Mouse (Mus musculus) limb, embryonic 12.5 days (tissue): ENCODE results near the gene Stbd1. TPM values are rescaled to one million over a fixed set of nuclear protein-coding genes. Genes with fewer than 3 reads are reported as not detected.

Source experiments
- ATAC-seq: fragments of 200-750 bp; cut with Nextera tagmentation; 2 replicates; pipeline ENCODE4 v1.8.0; 2017; ENCODE audit warnings: low read depth, moderate TSS enrichment; ENCODE audit not compliant: insufficient number of reproducible peaks, insufficient read depth, low FRiP score, low TSS enrichment
- H3K27ac ChIP-seq: fragments of 300-500 bp; sonication (generic); 2 replicates; pipeline ENCODE4 v1.5.1; 2016; ENCODE audit warnings: mild to moderate bottlenecking, moderate library complexity
- H3K27me3 ChIP-seq: fragments of 300-500 bp; sonication (generic); 2 replicates; pipeline ENCODE4 v1.6.1; 2016; ENCODE audit warnings: mild to moderate bottlenecking, moderate library complexity
- H3K36me3 ChIP-seq: fragments of 300-500 bp; sonication (generic); 2 replicates; pipeline ENCODE4 v1.6.1; 2016; ENCODE audit warnings: mild to moderate bottlenecking, moderate library complexity
- H3K4me1 ChIP-seq: fragments of 300-500 bp; sonication (generic); replicated peaks from 2 replicates; pipeline ENCODE4 v1.6.1; 2016
- H3K4me2 ChIP-seq: fragments of 300-500 bp; sonication (generic); 2 replicates; pipeline ENCODE4 v1.6.1; 2016; ENCODE audit warnings: mild to moderate bottlenecking, moderate library complexity
- H3K4me3 ChIP-seq: fragments of 300-500 bp; sonication (generic); replicated peaks from 2 replicates; pipeline ENCODE4 v1.5.1; 2016; ENCODE audit warnings: mild to moderate bottlenecking
- H3K9ac ChIP-seq: fragments of 300-500 bp; sonication (generic); replicated peaks from 2 replicates; pipeline ENCODE4 v1.6.1; 2016; ENCODE audit warnings: mild to moderate bottlenecking, moderate library complexity
- H3K9me3 ChIP-seq: fragments of 300-500 bp; sonication (generic); 2 replicates; pipeline ENCODE4 v1.6.1; 2016; ENCODE audit warnings: mild to moderate bottlenecking, moderate library complexity
- WGBS: fragments of 180-500 bp; shearing (Covaris S2); methylation state at CpG from one replicate; pipeline ENCODE4 v1.1.7; 2016; 5-methylcytosine and 5-hydroxymethylcytosine counted together
- polyA plus RNA-seq: library from polyadenylated mRNA; unstranded; fragments of >200 nt; fragmentation: Nextera tagmentation; extraction: Ambion mirVana; gene quantifications from 2 replicates; pipeline ENCODE4 v1.2.1, GENCODE M21; 2016

Gene Stbd1
- 11.6 TPM in 2 replicates for polyA plus RNA-seq

DNA sequence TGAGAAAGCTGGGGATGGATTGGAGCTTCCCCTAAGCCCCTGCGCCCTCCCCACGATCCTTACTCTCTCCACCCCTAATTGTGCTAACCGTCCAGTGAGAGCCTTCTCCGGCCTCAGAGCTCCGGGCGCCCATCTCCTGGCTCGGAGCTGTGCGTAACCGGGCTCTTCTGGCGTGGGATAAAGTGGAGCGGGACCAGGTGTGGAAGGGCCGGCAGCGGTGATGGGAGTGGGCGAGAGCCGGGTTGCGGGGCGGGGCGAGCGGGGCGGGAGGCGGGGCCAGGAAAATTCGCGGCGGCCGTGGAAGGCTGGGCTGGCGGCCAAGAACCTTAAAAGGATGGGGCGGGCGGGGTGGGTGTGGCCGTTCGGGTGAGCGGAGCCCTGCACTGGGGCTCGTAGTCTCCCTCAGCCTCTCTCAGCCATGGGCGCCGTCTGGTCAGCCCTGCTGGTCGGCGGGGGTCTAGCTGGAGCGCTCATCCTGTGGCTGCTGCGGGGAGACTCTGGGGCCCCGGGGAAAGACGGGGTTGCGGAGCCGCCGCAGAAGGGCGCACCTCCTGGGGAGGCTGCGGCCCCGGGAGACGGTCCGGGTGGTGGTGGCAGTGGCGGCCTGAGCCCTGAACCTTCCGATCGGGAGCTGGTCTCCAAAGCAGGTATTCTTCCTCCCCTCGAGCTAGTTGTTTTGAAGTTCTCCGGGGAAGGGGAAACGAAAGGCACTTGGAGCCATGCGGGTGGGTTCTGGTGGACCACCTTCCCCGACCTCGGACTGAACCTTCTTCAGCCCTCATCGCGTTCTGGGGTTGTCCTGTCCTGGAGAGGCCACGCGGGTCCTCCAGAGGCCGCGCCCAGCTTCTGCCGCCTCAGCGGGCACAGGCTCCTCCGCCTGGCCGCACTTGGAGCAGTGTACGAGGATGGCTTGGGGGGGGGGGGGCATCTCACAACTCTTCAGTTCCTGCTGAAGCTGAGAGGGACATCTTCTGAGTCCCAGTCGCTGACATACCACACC is at the start of gene Stbd1:
Gene Stbd1, plus strand, starts transcription at position 351 of the 1,000 bp plus-strand sequence.
- WGBS = under 1% methylated on average over 67 of the region's 69 CpGs
- peak within 1 kb of the TSS; percentile 89 for H3K4me2 ChIP-seq
- peaks cover 7% of the 10 kb centered on the region; the same call in 1 of the 2 replicates for H3K27me3 ChIP-seq
- no peaks in the 10 kb centered on the region for H3K9me3 ChIP-seq
- peaks cover 11% of the 10 kb centered on the region; the same call in 1 of the 2 replicates for H3K4me1 ChIP-seq
- H3K4me3 ChIP-seq = peak within 1 kb of the TSS; percentile 66
- ATAC-seq = peak; percentile 91
- peak within 1 kb of the TSS; percentile 37; the same call in 1 of the 2 replicates for H3K27ac ChIP-seq
- no peaks in the 10 kb centered on the region for H3K36me3 ChIP-seq
- peak within 1 kb of the TSS; percentile 73 for H3K9ac ChIP-seq

DNA sequence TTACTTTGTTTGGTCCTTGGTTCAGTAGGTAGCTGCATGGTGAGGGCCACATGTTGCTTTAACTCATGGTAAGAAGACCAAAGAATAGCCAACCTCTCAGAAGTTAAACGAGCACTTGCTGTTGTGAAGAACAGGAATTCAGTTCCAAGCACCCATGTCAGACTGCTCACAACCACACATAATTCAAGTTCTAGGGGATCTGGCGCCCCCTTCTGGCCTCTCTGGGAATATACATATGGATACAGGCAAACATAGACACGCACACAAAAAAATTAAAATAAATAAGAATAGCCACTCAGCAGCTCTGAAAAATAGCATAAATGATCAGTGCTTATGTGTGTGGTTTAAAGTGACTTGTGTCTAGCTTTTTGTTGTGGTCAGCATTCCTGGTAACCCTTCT is 48.9 kb upstream of the Stbd1 start:
- Histone ChIP-seq H3K36me3 (no peaks in the 10 kb centered on the region), H3K4me3 (no peak overlapping the region), H3K9ac (no peak overlapping the region), H3K27ac (no peak overlapping the region), H3K9me3 (no peaks in the 10 kb centered on the region), H3K4me1 (no peaks in the 10 kb centered on the region), H3K27me3 (no peaks in the 10 kb centered on the region), H3K4me2 (no peak overlapping the region)
- WGBS = 68% methylated on average over 3 of the region's 3 CpGs
- ATAC-seq = no peak

DNA sequence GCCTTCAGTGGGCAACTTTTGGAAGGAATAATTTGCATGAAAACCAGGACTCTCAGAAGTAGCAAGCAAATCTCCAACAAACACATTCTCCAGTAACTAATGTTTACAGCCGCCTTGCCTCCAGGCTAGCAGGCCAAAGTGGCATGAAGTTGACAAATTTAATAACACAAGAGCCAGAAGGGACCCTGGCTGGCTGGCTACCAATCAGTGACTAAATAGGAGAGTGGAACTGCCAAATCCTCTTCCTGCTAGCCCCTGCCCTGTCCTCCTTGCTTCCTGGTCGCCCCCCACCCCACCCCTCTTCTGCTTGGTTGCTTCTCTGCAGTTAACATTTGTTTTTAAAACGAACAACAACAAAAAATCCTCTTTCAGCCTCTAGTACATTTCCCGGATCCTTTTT is 48.4 kb upstream of the Stbd1 start:
- H3K27me3 ChIP-seq = no peaks in the 10 kb centered on the region
- no peaks in the 10 kb centered on the region for H3K9me3 ChIP-seq
- WGBS = 85% methylated on average over 4 of the region's 4 CpGs
- no peaks in the 10 kb centered on the region for H3K4me1 ChIP-seq
- H3K4me3 ChIP-seq = no peak overlapping the region
- no peak overlapping the region for H3K9ac ChIP-seq
- H3K4me2 ChIP-seq = no peak overlapping the region
- H3K27ac ChIP-seq = no peak overlapping the region
- no peaks in the 10 kb centered on the region for H3K36me3 ChIP-seq
- ATAC-seq = no peak

GRCm38 (mm10) chr5:92554891-92555511 is 47.8 kb upstream of the Stbd1 start, which contains the start of gene Fam47e:
Fam47e (plus strand) TSS chr5:92555069.
- Histone ChIP-seq H3K27ac (no peak within 1 kb of the TSS), H3K9ac (no peak within 1 kb of the TSS), H3K36me3 (no peaks in the 10 kb centered on the region), H3K4me1 (0 out of 2 replicates have a peak, but pooled peaks cover 1% of the 10 kb centered on the region), H3K4me3 (no peak within 1 kb of the TSS), H3K4me2 (no peak within 1 kb of the TSS), H3K27me3 (no peaks in the 10 kb centered on the region), H3K9me3 (no peaks in the 10 kb centered on the region)
- 73% methylated on average over 16 of the region's 16 CpGs for WGBS
- ATAC-seq = no peak

DNA sequence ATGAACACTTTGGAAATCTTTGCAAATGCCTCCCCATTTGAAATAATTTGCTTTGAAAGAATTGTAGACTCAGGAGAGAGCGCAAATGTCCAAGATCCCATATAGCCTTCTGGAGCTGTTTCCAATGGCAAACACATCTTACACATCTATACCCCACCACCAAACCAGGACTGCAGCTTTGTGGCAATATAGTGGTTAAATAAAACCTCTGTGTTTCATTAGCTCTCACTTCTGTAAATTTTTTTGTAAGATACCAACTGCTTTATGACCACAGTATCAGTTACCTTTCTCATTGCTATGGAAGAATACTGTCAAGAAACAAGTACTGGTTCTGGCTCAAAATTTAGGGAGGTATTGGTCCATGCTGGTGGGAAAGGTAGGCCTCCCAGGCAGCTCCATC is 46.9 kb upstream of the Stbd1 start:
- Histone ChIP-seq H3K4me3 (no peak overlapping the region), H3K9me3 (no peaks in the 10 kb centered on the region), H3K36me3 (no peaks in the 10 kb centered on the region), H3K27me3 (no peaks in the 10 kb centered on the region), H3K27ac (no peak overlapping the region), H3K4me1 (peaks cover 7% of the 10 kb centered on the region), H3K4me2 (no peak overlapping the region), H3K9ac (no peak overlapping the region)
- 90% methylated on average over 1 of the region's 1 CpGs for WGBS
- no peak for ATAC-seq

- Histone ChIP-seq H3K27ac (no peak overlapping the region), H3K36me3 (no peaks in the 10 kb centered on the region), H3K4me3 (no peak overlapping the region), H3K4me2 (no peak overlapping the region), H3K9ac (no peak overlapping the region), H3K9me3 (no peaks in the 10 kb centered on the region), H3K4me1 (peaks cover 9% of the 10 kb centered on the region), H3K27me3 (no peaks in the 10 kb centered on the region)
- WGBS = 92% methylated on average over 1 of the region's 1 CpGs
- ATAC-seq = no peak
These were observed 45.3 kb upstream of the Stbd1 start for GRCm38 (mm10) chr5:92557508-92557907.

DNA sequence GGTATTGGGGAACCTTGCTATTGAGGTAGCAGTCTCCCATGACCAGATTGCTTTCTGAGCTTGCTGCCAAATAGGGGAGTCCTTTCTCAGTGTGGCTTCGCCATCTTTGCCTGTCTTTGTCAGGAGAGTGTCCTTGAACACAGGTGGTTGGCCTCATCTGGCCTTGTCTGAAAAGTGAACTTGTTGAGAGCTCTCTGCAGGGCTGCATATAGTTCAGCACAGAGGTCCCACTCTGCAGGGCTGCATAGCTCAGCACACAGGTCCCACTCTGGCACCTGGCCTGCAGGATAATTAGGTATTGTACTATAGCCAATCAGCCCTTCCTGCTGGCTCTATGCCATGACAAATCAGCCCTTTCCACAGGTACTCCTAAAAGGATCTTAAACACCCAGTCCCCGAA is 42.6 kb upstream of the Stbd1 start:
- Histone ChIP-seq H3K9me3 (no peaks in the 10 kb centered on the region), H3K4me3 (no peak overlapping the region), H3K27ac (no peak overlapping the region), H3K27me3 (no peaks in the 10 kb centered on the region), H3K4me2 (no peak overlapping the region), H3K36me3 (no peaks in the 10 kb centered on the region), H3K9ac (no peak overlapping the region), H3K4me1 (peaks cover 17% of the 10 kb centered on the region)
- 81% methylated on average over 2 of the region's 2 CpGs for WGBS
- ATAC-seq = no peak

DNA sequence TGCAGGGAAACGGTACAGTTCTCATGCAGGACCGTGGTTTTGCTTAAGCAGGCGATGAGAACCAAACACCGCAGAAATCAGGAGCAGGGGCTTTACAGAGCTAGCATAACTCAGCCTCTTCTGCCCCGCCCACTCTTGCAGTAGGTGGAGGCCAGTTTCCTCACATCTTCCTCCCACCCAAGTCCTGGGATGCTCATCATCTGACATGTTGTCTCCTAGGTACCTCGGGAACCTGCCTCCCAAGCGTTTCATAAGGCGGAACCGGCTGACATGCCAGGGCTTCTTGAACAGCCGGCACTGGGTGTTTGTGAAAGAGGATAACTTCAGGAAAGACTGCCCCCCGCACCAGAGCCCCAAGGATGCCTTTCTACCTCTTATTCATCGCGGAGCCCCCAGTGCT is 40.8 kb upstream of the Stbd1 start:
- 79% methylated on average over 13 of the region's 13 CpGs for WGBS
- no peak overlapping the region for H3K9ac ChIP-seq
- no peaks in the 10 kb centered on the region for H3K36me3 ChIP-seq
- ATAC-seq = no peak
- no peaks in the 10 kb centered on the region for H3K27me3 ChIP-seq
- no peaks in the 10 kb centered on the region for H3K9me3 ChIP-seq
- peaks cover 17% of the 10 kb centered on the region for H3K4me1 ChIP-seq
- H3K4me3 ChIP-seq = no peak overlapping the region
- H3K27ac ChIP-seq = no peak overlapping the region
- H3K4me2 ChIP-seq = no peak overlapping the region

- Histone ChIP-seq H3K27me3 (no peaks in the 10 kb centered on the region), H3K4me3 (no peak overlapping the region), H3K4me2 (no peak overlapping the region), H3K9ac (no peak overlapping the region), H3K36me3 (no peaks in the 10 kb centered on the region), H3K27ac (no peak overlapping the region), H3K9me3 (no peaks in the 10 kb centered on the region), H3K4me1 (no peaks in the 10 kb centered on the region)
- ATAC-seq = no peak
- 86% methylated on average over 4 of the region's 4 CpGs for WGBS
These were observed 31.6 kb upstream of the Stbd1 start for GRCm38 (mm10) chr5:92571232-92571631.

GRCm38 (mm10) chr5:92579559-92579958 is 23.3 kb upstream of the Stbd1 start:
- Histone ChIP-seq H3K4me3 (no peak overlapping the region), H3K36me3 (no peaks in the 10 kb centered on the region), H3K27ac (no peak overlapping the region), H3K4me1 (no peaks in the 10 kb centered on the region), H3K9me3 (no peaks in the 10 kb centered on the region), H3K9ac (no peak overlapping the region), H3K27me3 (no peaks in the 10 kb centered on the region), H3K4me2 (no peak overlapping the region)
- 86% methylated on average over 14 of the region's 14 CpGs for WGBS
- ATAC-seq = no peak

DNA sequence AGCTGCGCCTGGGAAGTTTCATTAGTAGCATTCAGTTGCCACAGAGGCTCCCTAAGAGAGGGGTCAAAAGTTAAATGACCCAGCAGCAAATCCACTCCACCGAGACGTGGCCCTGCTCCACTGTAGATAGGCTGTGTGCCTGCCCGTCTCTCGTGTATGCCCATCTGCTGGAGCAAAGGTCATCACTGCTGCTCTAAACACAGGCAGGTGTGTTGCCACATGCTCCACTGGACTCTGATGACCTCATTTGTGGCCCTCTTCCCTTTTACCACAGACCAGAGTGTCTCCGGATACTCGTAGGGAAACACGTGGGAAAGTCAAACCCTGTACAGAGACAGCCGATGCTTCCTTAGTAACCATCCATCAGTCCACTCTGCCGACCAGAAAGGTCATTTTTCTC is 16.9 kb upstream of the Stbd1 start:
- ATAC-seq = no peak

More for the DNA sequence above, 16.9 kb upstream of the Stbd1 start:
- Histone ChIP-seq H3K27me3 (no peaks in the 10 kb centered on the region), H3K36me3 (no peaks in the 10 kb centered on the region), H3K9ac (no peak overlapping the region), H3K27ac (no peak overlapping the region), H3K4me2 (no peak overlapping the region), H3K9me3 (no peaks in the 10 kb centered on the region), H3K4me1 (no peaks in the 10 kb centered on the region), H3K4me3 (no peak overlapping the region)
- WGBS = 51% methylated on average over 10 of the region's 10 CpGs
